Mouse (Mus musculus): Measurements from ENCODE around the gene N4bp2. TPM values are rescaled to one million over a fixed set of nuclear protein-coding genes. Genes with fewer than 3 reads are reported as not detected.

N4bp2 gene
- total and polyA plus RNA-seq, 2 experiments from 2014 or later: 12.0 to 33.0 TPM

- no peak overlapping the region for H3K4me2 ChIP-seq (ENCODE audit: low read depth, low read length, poor library complexity, severe bottlenecking)
- H3K4me1 ChIP-seq (ENCODE audit: insufficient read depth, low read length): no peaks in the 10 kb centered on the region
- H3K9ac ChIP-seq (replicated peaks; ENCODE audit: low read length, poor library complexity, severe bottlenecking): no peak overlapping the region
- DNase-seq (ENCODE audit: low spot score) (no peak), ATAC-seq (ENCODE audit: low FRiP score) (no peak)
- no peaks in the 10 kb centered on the region for H3K27me3 ChIP-seq (ENCODE audit: insufficient read depth, low read length)
- no peak overlapping the region for H3K4me3 ChIP-seq (ENCODE audit: low read depth, low read length)
- H3K27ac ChIP-seq (ENCODE audit: low read depth, low read length): no peak overlapping the region
- H3K9me3 ChIP-seq (ENCODE audit: low read length): no peaks in the 10 kb centered on the region
- no peaks in the 10 kb centered on the region for H3K36me3 ChIP-seq (ENCODE audit: insufficient read depth, low read length)
- TF ChIP-seq CTCF (IDR thresholded peaks at IDR 0.05): no peak
Observed at GRCm38 (mm10) chr5:65748880-65749279, 14.4 kb upstream of the N4bp2 start.

DNA sequence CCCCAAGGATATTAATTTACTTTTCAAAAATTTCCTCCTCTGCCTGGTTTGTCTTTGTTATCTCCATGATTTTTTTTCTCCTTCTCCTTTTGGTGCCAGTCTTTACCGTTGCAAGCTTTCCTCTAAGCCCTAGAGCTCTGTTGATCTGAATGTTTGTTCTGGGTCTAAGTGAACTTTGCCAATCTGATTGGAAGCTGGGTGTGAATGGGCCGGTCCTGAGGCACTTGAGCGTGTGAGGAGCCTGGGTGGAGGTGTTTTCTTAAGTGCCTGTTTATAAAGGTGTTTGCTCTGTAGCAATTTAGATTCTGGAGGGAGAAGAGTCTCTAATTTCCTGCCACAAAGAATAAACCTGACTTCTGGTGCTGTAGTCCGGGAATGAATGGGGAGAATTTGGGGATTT lies 11.3 kb upstream of the N4bp2 start:
- Histone ChIP-seq H3K4me3 (ENCODE audit: low read depth, low read length) (no peak overlapping the region), H3K9me3 (ENCODE audit: low read length) (no peaks in the 10 kb centered on the region), H3K4me2 (ENCODE audit: low read depth, low read length, poor library complexity, severe bottlenecking) (no peak overlapping the region), H3K4me1 (ENCODE audit: insufficient read depth, low read length) (no peaks in the 10 kb centered on the region), H3K27me3 (ENCODE audit: insufficient read depth, low read length) (no peaks in the 10 kb centered on the region), H3K27ac (ENCODE audit: low read depth, low read length) (no peak overlapping the region), H3K9ac (replicated peaks; ENCODE audit: low read length, poor library complexity, severe bottlenecking) (no peak overlapping the region), H3K36me3 (ENCODE audit: insufficient read depth, low read length) (no peaks in the 10 kb centered on the region)
- ATAC-seq (ENCODE audit: low FRiP score): no peak
- DNase-seq (ENCODE audit: low spot score): no peak
- no peak for TF ChIP-seq CTCF (IDR thresholded peaks at IDR 0.05)
- 67% methylated on average over 4 of the region's 4 CpGs for WGBS

DNA sequence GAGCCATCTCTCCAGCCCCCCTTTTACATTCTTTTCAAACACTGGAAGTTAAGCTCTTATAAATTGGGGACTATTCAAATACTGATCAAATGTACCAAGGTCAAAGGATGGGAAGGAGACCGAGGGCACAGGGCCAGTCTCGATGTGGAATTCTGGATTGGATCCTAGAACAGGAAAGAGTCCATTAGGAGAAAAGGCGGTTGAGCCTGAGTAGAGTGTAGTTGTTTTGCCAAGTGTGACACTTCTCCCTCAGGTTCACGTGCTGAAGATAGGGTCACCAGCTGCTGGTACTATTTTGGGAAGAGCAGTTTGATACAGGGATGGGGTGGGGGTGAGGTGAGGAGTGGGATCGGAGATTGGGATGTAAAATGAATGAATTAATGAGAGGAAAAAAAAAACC lies 7.5 kb upstream of the N4bp2 start:
- Histone ChIP-seq H3K9me3 (ENCODE audit: low read length) (no peaks in the 10 kb centered on the region), H3K4me1 (ENCODE audit: insufficient read depth, low read length) (no peaks in the 10 kb centered on the region), H3K4me3 (ENCODE audit: low read depth, low read length) (no peak overlapping the region), H3K9ac (replicated peaks; ENCODE audit: low read length, poor library complexity, severe bottlenecking) (no peak overlapping the region), H3K4me2 (ENCODE audit: low read depth, low read length, poor library complexity, severe bottlenecking) (no peak overlapping the region), H3K27me3 (ENCODE audit: insufficient read depth, low read length) (no peaks in the 10 kb centered on the region), H3K36me3 (ENCODE audit: insufficient read depth, low read length) (no peaks in the 10 kb centered on the region), H3K27ac (ENCODE audit: low read depth, low read length) (no peak overlapping the region)
- TF ChIP-seq CTCF (IDR thresholded peaks at IDR 0.05): no peak
- DNase-seq (ENCODE audit: low spot score): no peak
- ATAC-seq (ENCODE audit: low FRiP score): no peak
- WGBS: 82% methylated on average over 5 of the region's 5 CpGs

DNA sequence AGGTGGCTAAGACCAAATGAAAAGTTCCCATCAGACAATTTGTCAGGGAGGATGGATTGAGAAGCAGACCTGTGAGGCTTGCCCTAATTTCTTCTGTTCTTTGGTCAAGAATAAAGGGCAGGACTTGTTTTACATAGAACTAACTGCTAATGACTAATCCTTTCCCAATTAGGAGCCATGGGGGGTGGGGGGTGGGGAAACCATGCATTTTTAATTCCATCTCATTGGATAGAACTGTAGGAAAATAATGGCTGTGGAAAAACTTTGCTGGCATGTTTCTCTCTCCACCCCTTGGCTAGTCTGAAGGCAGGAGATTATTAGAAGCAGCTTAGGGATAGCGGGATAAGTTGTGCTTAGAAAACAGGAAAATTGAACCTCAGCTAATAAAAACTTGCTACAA lies 6.2 kb upstream of the N4bp2 start:
- no peaks in the 10 kb centered on the region for H3K9me3 ChIP-seq (ENCODE audit: low read length)
- ATAC-seq (ENCODE audit: low FRiP score): no peak
- no peak overlapping the region for H3K4me2 ChIP-seq (ENCODE audit: low read depth, low read length, poor library complexity, severe bottlenecking)
- 62% methylated on average over 1 of the region's 1 CpGs for WGBS
- no peak for TF ChIP-seq CTCF (IDR thresholded peaks at IDR 0.05)
- H3K9ac ChIP-seq (replicated peaks; ENCODE audit: low read length, poor library complexity, severe bottlenecking): no peak overlapping the region
- no peaks in the 10 kb centered on the region for H3K27me3 ChIP-seq (ENCODE audit: insufficient read depth, low read length)
- no peaks in the 10 kb centered on the region for H3K4me1 ChIP-seq (ENCODE audit: insufficient read depth, low read length)
- DNase-seq (ENCODE audit: low spot score): no peak
- H3K27ac ChIP-seq (ENCODE audit: low read depth, low read length): no peak overlapping the region
- no peaks in the 10 kb centered on the region for H3K36me3 ChIP-seq (ENCODE audit: insufficient read depth, low read length)
- H3K4me3 ChIP-seq (ENCODE audit: low read depth, low read length): no peak overlapping the region

DNA sequence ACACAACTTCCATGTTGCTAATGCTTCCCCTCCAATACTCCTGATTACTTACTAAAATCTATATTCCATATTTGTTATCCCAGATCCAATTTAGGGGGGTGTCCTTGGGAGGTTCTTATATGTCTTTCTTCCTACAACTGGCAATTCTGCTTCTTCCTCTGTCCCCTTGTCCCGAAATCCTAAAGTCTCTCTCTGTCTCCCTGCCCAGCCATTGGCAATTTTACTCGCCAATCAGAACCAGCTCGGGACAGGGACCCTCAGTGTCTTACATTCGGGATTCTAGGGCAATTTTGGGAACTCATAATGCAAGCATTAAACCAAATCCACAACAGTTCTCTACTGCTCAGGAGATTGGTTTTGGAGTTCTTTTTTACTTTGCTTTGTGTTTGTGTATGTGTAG lies 3.3 kb upstream of the N4bp2 start:
- Histone ChIP-seq H3K36me3 (ENCODE audit: insufficient read depth, low read length) (no peaks in the 10 kb centered on the region), H3K4me3 (ENCODE audit: low read depth, low read length) (no peak overlapping the region), H3K9ac (replicated peaks; ENCODE audit: low read length, poor library complexity, severe bottlenecking) (no peak overlapping the region), H3K4me2 (ENCODE audit: low read depth, low read length, poor library complexity, severe bottlenecking) (no peak overlapping the region), H3K9me3 (ENCODE audit: low read length) (no peaks in the 10 kb centered on the region), H3K27ac (ENCODE audit: low read depth, low read length) (no peak overlapping the region), H3K4me1 (ENCODE audit: insufficient read depth, low read length) (no peaks in the 10 kb centered on the region), H3K27me3 (ENCODE audit: insufficient read depth, low read length) (no peaks in the 10 kb centered on the region)
- no peak for TF ChIP-seq CTCF (IDR thresholded peaks at IDR 0.05)
- WGBS: 89% methylated on average over 4 of the region's 4 CpGs
- no peak for DNase-seq (ENCODE audit: low spot score)
- ATAC-seq (ENCODE audit: low FRiP score): no peak

DNA sequence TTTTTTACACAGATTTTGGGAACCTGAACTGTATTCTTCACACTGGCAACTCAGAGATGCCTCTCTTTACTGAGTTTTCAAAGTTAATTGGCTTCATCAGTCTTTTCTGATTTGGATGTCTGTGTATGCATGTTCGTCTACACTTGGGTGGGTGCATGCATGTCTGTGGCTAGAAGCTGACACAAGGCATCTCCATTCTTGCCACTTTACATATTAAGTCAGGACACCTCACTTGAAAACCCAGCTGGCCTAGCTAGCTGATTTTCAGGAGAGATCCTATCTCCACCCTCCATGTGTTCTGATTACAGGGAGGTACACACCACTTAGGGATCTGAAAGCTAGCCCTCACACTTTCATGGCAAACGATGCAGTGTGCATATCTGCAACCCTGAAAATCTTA lies 2.7 kb upstream of the N4bp2 start:
- WGBS: 88% methylated on average over 2 of the region's 2 CpGs
- TF ChIP-seq CTCF (IDR thresholded peaks at IDR 0.05): no peak
- no peak overlapping the region for H3K4me2 ChIP-seq (ENCODE audit: low read depth, low read length, poor library complexity, severe bottlenecking)
- H3K9ac ChIP-seq (replicated peaks; ENCODE audit: low read length, poor library complexity, severe bottlenecking): no peak overlapping the region
- no peak for DNase-seq (ENCODE audit: low spot score)
- ATAC-seq (ENCODE audit: low FRiP score): no peak
- no peaks in the 10 kb centered on the region for H3K9me3 ChIP-seq (ENCODE audit: low read length)
- no peaks in the 10 kb centered on the region for H3K27me3 ChIP-seq (ENCODE audit: insufficient read depth, low read length)
- no peaks in the 10 kb centered on the region for H3K36me3 ChIP-seq (ENCODE audit: insufficient read depth, low read length)
- no peak overlapping the region for H3K27ac ChIP-seq (ENCODE audit: low read depth, low read length)
- H3K4me3 ChIP-seq (ENCODE audit: low read depth, low read length): no peak overlapping the region
- H3K4me1 ChIP-seq (ENCODE audit: insufficient read depth, low read length): no peaks in the 10 kb centered on the region

GRCm38 (mm10) chr5:65761020-65761419 lies 2.3 kb upstream of the N4bp2 start:
- H3K4me2 ChIP-seq (ENCODE audit: low read depth, low read length, poor library complexity, severe bottlenecking): no peak overlapping the region
- H3K27ac ChIP-seq (ENCODE audit: low read depth, low read length): no peak overlapping the region
- H3K9ac ChIP-seq (replicated peaks; ENCODE audit: low read length, poor library complexity, severe bottlenecking): no peak overlapping the region
- H3K4me1 ChIP-seq (ENCODE audit: insufficient read depth, low read length): no peaks in the 10 kb centered on the region
- no peak overlapping the region for H3K4me3 ChIP-seq (ENCODE audit: low read depth, low read length)
- WGBS: 82% methylated on average over 5 of the region's 5 CpGs
- no peaks in the 10 kb centered on the region for H3K9me3 ChIP-seq (ENCODE audit: low read length)
- no peak for TF ChIP-seq CTCF (IDR thresholded peaks at IDR 0.05)
- no peak for DNase-seq (ENCODE audit: low spot score)
- H3K27me3 ChIP-seq (ENCODE audit: insufficient read depth, low read length): no peaks in the 10 kb centered on the region
- no peak for ATAC-seq (ENCODE audit: low FRiP score)
- H3K36me3 ChIP-seq (ENCODE audit: insufficient read depth, low read length): no peaks in the 10 kb centered on the region
